Mouse (Mus musculus) kidney, embryonic 15.5 days (tissue): Measurements from ENCODE around the gene Fads1. TPM values are rescaled to one million over a fixed set of nuclear protein-coding genes. Genes with fewer than 3 reads are reported as not detected.

ENCODE experiments used
- ATAC-seq: fragments of 200-750 bp; cut with Nextera tagmentation; replicated peaks from 2 replicates; pipeline ENCODE4 v1.8.0; 2017; ENCODE audit warnings: moderate TSS enrichment; ENCODE audit not compliant: low FRiP score
- H3K27ac ChIP-seq: fragments of 300-500 bp; sonication (generic); 2 replicates; pipeline ENCODE4 v1.5.1; 2015; ENCODE audit warnings: mild to moderate bottlenecking, inconsistent platforms
- H3K27me3 ChIP-seq: fragments of 300-500 bp; sonication (generic); 2 replicates; pipeline ENCODE4 v1.6.1; 2015; ENCODE audit warnings: inconsistent platforms
- H3K36me3 ChIP-seq: fragments of 300-500 bp; sonication (generic); 2 replicates; pipeline ENCODE4 v1.6.1; 2015; ENCODE audit warnings: inconsistent platforms
- H3K4me1 ChIP-seq: fragments of 300-500 bp; sonication (generic); 2 replicates; pipeline ENCODE4 v1.6.1; 2015; ENCODE audit warnings: inconsistent platforms
- H3K4me2 ChIP-seq: fragments of 300-500 bp; sonication (generic); 2 replicates; pipeline ENCODE4 v1.6.1; 2015; ENCODE audit warnings: moderate library complexity, mild to moderate bottlenecking, inconsistent platforms
- H3K4me3 ChIP-seq: fragments of 300-500 bp; sonication (generic); replicated peaks from 2 replicates; pipeline ENCODE4 v1.5.1; 2015; ENCODE audit warnings: mild to moderate bottlenecking, inconsistent platforms
- H3K9ac ChIP-seq: fragments of 300-500 bp; sonication (generic); 2 replicates; pipeline ENCODE4 v1.6.1; 2015; ENCODE audit warnings: mild to moderate bottlenecking, inconsistent platforms
- H3K9me3 ChIP-seq: fragments of 300-500 bp; sonication (generic); replicated peaks from 2 replicates; pipeline ENCODE4 v1.6.1; 2016; ENCODE audit warnings: inconsistent platforms
- WGBS: fragments of 180-500 bp; shearing (Covaris S2); methylation state at CpG from one replicate; pipeline ENCODE4 v1.1.7; 2015; ENCODE audit warnings: mixed read lengths; 5-methylcytosine and 5-hydroxymethylcytosine counted together
- polyA plus RNA-seq: library from polyadenylated mRNA; unstranded; fragments of >200 nt; fragmentation: Nextera tagmentation; extraction: Ambion mirVana; gene quantifications from 2 replicates; pipeline ENCODE4 v1.2.1, GENCODE M21; 2015

Fads1 gene
- polyA plus RNA-seq, 1 experiment from 2014 or later, result 108 TPM

DNA sequence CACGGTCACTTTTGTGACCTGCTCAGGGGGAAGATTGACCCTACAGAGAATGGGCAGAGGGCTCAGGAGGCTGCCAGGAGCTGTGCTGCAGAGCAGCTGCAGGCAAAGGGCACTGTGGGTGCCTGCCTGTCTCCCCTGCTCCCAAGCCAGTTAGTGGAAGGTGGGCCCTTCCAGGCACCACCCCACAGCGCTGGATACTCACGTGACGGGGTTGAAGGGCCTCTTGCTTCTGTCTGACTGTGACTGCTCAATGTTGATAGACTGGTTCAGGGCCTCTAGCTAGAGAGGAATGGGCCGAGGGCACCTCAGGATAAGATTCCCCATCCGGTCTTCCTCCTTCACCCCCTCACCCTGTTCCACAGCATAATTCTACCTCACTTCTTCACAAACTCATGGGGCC is 36.9 kb downstream of the Fads1 start:
- H3K4me2 ChIP-seq, result no peak overlapping the region
- no peak overlapping the region for H3K27ac ChIP-seq
- no peaks in the 10 kb centered on the region for H3K36me3 ChIP-seq
- WGBS, result 57% methylated on average over 6 of the region's 6 CpGs
- peaks cover 27% of the 10 kb centered on the region for H3K4me1 ChIP-seq
- ATAC-seq, result no peak
- H3K9me3 ChIP-seq, result no peaks in the 10 kb centered on the region
- H3K4me3 ChIP-seq, result no peak overlapping the region
- H3K9ac ChIP-seq, result no peak overlapping the region
- no peaks in the 10 kb centered on the region for H3K27me3 ChIP-seq

DNA sequence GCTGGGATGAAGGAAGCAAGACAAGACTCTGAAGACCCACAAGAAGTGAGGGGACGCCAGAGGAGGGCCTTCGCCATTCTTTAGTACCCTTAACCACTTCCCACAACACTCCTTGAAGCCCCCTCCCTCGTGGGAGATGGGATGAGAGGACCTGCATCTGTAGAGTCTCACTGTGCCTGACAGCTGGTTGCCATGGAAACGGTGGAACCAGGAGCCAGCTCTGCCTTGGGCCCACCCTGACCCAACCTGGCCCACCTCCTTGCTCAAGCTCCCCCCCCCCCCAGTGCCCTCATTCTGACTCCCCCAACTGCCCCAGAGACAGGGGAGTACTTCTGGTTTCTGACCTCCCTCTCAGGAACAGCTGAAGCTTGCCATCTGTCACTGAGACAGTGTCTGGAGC is 38.9 kb downstream of the Fads1 start:
- Histone ChIP-seq H3K4me1 (peaks cover 41% of the 10 kb centered on the region), H3K9me3 (no peaks in the 10 kb centered on the region), H3K36me3 (no peaks in the 10 kb centered on the region), H3K27ac (no peak overlapping the region), H3K27me3 (no peaks in the 10 kb centered on the region), H3K9ac (no peak overlapping the region), H3K4me2 (no peak overlapping the region), H3K4me3 (no peak overlapping the region)
- ATAC-seq, result peak; percentile 14; the same call in 1 of the 2 replicates
- WGBS, result 22% methylated on average over 4 of the region's 4 CpGs

DNA sequence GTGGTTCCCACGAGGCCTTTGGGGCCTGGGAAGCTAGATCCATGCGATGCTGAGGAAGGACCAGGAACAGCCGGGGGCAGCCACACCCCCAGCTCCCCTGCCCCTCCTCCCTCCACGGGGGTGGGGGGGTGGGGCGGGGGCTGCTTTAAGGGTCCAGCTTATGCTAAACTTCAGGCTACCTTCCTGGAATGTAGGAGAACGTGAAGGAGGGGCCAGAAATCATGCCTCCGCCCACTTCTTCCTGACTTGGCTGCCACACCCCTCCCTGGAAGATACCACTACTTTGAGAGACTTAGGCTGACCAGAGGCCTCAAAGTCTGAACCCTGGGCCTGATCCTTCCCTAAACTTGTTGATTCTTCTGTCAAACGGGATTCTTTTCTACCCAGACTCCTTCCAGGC is 40.0 kb downstream of the Fads1 start:
- H3K4me1 ChIP-seq, result peaks cover 46% of the 10 kb centered on the region
- no peak overlapping the region for H3K4me2 ChIP-seq
- WGBS, result 24% methylated on average over 7 of the region's 8 CpGs
- ATAC-seq, result no peak
- no peaks in the 10 kb centered on the region for H3K36me3 ChIP-seq
- no peak overlapping the region for H3K4me3 ChIP-seq
- H3K27me3 ChIP-seq, result no peaks in the 10 kb centered on the region
- H3K27ac ChIP-seq, result peak overlapping the region; percentile 48; the same call in 1 of the 2 replicates
- H3K9me3 ChIP-seq, result no peaks in the 10 kb centered on the region
- no peak overlapping the region for H3K9ac ChIP-seq

DNA sequence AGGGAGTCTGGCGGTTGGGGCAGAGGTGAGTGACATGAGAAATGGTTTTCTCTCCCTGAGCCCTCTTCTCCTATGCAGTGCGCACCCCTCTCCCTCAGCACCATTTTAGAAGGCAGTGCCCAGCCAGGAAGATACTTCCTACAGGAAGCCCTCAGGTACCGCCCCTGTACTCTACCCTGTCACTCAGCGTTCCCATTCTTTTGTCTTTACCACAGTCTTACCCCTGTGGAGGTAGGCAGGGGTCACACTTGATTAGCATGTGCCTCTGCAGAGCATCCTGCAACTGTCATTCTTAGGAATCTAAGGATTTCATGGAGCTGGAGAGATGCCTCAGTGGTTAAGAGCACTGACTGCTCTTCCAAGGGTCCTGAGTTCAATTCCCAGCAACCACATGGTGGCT is 40.9 kb downstream of the Fads1 start:
- ATAC-seq, result no peak
- Histone ChIP-seq H3K36me3 (no peaks in the 10 kb centered on the region), H3K27me3 (no peaks in the 10 kb centered on the region), H3K4me3 (no peak overlapping the region), H3K9me3 (no peaks in the 10 kb centered on the region), H3K4me2 (no peak overlapping the region), H3K9ac (no peak overlapping the region), H3K4me1 (peaks cover 52% of the 10 kb centered on the region), H3K27ac (no peak overlapping the region)
- 75% methylated on average over 4 of the region's 4 CpGs for WGBS

DNA sequence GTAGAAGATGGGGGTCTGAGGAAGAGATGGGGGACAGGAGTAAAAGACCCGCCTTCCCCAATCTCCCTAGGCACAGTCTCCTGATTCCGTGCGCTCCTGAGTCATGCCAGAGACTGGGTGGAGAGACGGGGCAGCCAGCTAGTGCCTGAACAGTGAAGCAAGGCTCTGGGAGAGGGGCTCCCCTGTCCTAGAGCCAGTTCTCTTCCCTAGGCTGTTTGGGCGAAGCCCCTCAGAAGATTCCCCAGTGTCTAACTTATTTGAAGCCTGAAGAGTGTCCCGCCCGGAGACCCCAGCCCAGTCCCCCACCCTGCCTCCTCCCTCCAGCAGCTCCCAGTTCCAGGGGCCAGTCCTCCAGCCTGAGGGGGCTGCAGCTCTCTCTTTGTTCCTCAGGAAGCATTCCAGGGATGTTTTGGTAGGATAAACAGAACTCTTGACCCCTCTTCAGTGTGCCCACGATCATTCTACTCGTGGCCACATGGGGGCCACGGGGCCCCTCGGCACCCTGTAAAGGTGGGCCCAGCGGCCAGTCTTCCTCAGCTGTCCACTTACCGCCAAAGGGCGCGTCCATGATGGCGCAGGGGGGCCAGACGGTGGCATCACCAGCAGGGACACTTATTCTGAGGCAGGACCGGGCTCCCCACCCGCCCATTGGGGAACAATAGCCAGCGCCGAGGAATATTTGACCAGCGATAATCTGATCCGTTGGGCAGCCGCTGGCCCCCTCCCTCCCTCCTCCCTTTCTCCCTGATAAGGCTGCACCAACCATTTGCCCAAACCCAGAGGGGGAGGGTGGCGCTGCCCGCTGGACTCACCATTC is 42.2 kb downstream of the Fads1 start:
- Histone ChIP-seq H3K4me2 (peak overlapping the region; percentile 51), H3K36me3 (no peaks in the 10 kb centered on the region), H3K27ac (peak overlapping the region; percentile 59), H3K9me3 (no peaks in the 10 kb centered on the region), H3K4me1 (peaks cover 53% of the 10 kb centered on the region), H3K4me3 (no peak overlapping the region; the same call in 1 of the 2 replicates), H3K27me3 (no peaks in the 10 kb centered on the region), H3K9ac (0 out of 2 replicates have a peak overlapping the region, but pooled peaks have one; percentile 15)
- peak; percentile 27 for ATAC-seq
- WGBS, result 24% methylated on average over 26 of the region's 26 CpGs

DNA sequence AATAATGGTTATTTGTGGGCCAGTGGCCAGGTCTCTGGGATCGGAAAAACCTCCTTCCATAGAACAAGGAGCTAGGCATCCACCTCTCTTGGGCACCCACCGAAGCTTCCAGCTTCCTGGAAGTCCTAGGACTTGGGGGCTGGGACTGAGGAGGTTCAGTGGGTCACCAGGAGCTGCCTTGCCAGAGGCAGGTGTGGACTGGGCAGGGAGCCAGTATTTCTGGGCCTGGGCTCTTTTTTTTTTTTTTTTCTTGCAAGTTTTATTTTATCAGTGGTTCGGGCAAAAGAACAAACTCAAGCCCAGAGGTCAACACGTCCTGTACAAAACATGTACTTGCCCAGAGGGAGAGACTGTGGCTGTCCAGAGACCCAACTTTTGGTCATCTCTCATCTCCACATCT is 43.1 kb downstream of the Fads1 start:
- WGBS, result 59% methylated on average over 4 of the region's 4 CpGs
- H3K4me2 ChIP-seq, result 0 out of 2 replicates have a peak overlapping the region, but pooled peaks have one; percentile 51
- ATAC-seq, result no peak
- H3K9ac ChIP-seq, result no peak overlapping the region
- H3K4me1 ChIP-seq, result peaks cover 59% of the 10 kb centered on the region
- H3K27ac ChIP-seq, result no peak overlapping the region
- H3K27me3 ChIP-seq, result no peaks in the 10 kb centered on the region
- no peaks in the 10 kb centered on the region for H3K36me3 ChIP-seq
- H3K9me3 ChIP-seq, result no peaks in the 10 kb centered on the region
- no peak overlapping the region for H3K4me3 ChIP-seq

DNA sequence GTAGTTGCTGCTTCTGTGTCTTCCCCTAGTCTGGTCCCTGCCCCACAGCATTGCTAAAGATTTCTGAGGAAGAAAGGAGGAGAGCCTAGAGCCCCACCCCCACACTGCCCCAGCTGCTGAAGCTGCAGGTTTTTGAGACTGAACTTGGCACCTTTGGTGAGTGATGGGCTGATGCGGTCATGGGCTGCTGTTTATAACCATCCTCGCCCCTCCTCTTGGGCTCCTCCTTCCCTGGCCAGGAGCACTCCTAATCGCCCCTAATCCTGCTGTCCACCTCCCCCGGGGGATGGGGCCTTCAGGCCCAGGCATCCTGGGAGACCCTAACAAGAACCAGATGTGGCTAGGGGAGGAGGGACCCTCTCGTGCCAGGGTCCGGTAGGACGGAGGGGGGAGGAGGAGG is 48.3 kb downstream of the Fads1 start:
- H3K27me3 ChIP-seq, result 0 out of 2 replicates have a peak, but pooled peaks cover 3% of the 10 kb centered on the region
- peak; percentile 40; the same call in 1 of the 2 replicates for ATAC-seq
- WGBS, result 12% methylated on average over 7 of the region's 7 CpGs
- H3K9me3 ChIP-seq, result no peaks in the 10 kb centered on the region
- peaks cover 26% of the 10 kb centered on the region for H3K4me1 ChIP-seq
- H3K36me3 ChIP-seq, result no peaks in the 10 kb centered on the region
- H3K27ac ChIP-seq, result no peak overlapping the region
- H3K9ac ChIP-seq, result no peak overlapping the region
- H3K4me2 ChIP-seq, result 0 out of 2 replicates have a peak overlapping the region, but pooled peaks have one; percentile 4
- no peak overlapping the region for H3K4me3 ChIP-seq

DNA sequence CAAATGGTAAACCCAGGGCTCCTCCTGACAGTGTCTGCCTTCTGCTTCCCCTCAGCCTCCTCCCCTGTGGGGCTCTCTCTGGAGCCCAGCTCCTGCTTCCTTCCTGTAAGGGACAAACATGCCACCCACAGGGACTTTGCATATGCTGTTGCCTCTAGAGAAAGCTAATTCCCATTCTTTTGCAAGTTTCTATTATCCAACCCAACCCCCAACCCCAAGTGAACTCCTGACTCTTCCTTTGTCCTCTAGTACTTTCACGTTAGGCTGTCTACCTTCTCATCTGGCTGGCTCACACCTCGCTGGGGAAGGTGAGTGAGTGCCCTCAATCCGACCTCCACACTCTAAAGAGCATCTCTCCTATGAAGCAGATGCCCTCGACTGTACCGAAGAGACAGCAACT is 49.2 kb downstream of the Fads1 start:
- Histone ChIP-seq H3K4me2 (no peak overlapping the region), H3K27me3 (0 out of 2 replicates have a peak, but pooled peaks cover 3% of the 10 kb centered on the region), H3K9me3 (no peaks in the 10 kb centered on the region), H3K4me1 (peaks cover 26% of the 10 kb centered on the region), H3K9ac (no peak overlapping the region), H3K27ac (no peak overlapping the region), H3K4me3 (no peak overlapping the region), H3K36me3 (no peaks in the 10 kb centered on the region)
- WGBS, result 41% methylated on average over 5 of the region's 5 CpGs
- no peak for ATAC-seq

DNA sequence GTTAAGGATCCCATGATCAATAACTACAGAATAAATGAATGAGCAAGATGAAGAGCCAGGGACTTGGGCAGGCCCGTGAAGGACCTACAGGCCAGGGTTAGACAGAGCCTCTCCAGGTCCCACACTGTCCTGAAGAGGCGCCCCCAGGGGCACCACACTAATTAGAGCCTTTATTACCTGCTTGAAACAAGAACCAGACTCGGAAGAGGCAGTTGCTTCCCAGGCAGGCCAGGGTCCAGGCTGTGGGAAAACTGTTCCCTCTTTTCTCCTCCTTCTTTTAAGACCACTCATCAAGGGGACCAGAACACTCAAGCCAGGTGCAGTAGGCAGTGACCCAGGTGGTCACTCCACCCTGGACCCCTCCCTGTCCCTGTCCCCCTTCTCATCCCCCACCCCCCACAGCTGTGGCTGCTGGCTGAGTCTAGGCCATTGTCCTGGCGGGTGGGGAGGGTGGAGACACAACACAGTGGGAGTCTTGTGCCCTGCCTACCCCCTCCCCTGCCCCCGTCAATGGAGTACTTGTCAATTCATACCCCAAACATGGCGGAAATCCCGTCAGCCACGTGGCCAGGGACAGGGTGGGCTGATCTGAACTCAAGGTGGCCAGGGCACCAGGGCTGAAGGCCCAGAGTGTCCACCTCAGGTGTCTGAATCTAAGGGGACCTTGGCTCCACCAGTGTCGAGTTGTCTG is 49.8 kb downstream of the Fads1 start:
- 48% methylated on average over 9 of the region's 9 CpGs for WGBS

DNA sequence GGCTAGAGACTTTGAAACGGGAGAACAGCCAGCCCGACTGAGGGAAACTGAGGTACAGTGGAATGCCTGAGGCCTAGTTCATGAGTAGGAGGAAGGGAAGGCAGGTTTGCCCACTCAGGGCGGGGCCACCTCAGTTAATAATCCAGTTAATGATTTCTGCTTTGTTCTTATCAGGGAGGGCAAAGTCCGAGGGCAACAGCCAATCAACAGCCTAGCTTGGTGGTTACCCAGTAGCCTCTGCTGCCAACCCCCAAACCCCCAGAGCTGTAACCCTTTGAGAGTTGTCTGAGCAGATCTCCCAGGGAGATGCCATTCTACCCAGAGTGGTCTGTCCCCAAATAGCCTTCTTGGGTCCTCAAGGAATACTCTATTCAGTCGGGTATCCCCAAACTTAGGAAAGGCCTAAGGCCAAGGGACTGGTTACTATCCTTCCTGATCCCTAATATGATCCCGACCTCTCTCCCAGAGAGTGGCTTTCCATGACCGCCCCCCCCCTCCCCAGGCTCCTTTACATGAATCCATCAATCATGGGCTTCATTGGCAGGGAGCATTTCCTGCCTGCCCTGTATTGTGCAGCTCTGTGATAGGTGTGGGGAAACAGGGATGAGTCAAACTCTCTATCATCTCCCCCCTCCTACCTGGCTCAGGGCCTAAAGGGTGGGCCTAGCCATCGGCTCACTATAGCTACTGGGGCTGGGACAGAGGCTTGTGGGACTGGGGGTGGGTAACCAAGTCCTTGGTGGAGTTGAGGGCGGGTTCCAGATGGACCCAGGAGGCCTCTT is 53.3 kb downstream of the Fads1 start:
- peaks cover 22% of the 10 kb centered on the region for H3K4me1 ChIP-seq
- no peak for ATAC-seq
- no peaks in the 10 kb centered on the region for H3K9me3 ChIP-seq
- 76% methylated on average over 9 of the region's 9 CpGs for WGBS
- H3K9ac ChIP-seq, result no peak overlapping the region
- no peaks in the 10 kb centered on the region for H3K36me3 ChIP-seq
- peaks cover 11% of the 10 kb centered on the region; the same call in 1 of the 2 replicates for H3K27me3 ChIP-seq
- 0 out of 2 replicates have a peak overlapping the region, but pooled peaks have one; percentile 13 for H3K27ac ChIP-seq
- H3K4me2 ChIP-seq, result no peak overlapping the region
- H3K4me3 ChIP-seq, result no peak overlapping the region

More for the DNA sequence above, 49.8 kb downstream of the Fads1 start:
- H3K27me3 ChIP-seq, result 0 out of 2 replicates have a peak, but pooled peaks cover 3% of the 10 kb centered on the region
- H3K36me3 ChIP-seq, result no peaks in the 10 kb centered on the region
- no peak overlapping the region for H3K4me3 ChIP-seq
- H3K9me3 ChIP-seq, result no peaks in the 10 kb centered on the region
- H3K27ac ChIP-seq, result no peak overlapping the region
- no peak overlapping the region for H3K4me2 ChIP-seq
- peaks cover 22% of the 10 kb centered on the region for H3K4me1 ChIP-seq
- H3K9ac ChIP-seq, result no peak overlapping the region
- no peak for ATAC-seq

DNA sequence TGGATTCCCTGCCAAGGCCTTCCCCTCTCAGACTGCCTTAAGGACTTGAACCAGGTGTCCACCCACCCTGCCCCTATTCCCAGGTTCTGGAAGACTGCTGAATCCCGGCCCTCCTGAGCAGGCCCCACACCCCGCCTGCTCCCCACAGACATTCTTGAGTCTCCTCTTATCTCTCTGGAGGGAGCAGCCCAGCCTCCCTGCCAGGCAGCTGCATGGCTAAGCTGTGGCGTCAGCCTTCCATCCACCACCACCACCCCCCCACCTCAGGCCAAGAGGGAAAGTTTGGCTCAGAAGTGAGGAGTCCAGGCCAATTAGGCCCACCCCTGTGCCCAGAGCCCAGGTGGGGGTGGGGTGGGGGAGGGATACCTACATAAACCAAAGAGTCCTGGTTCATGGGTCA is 55.8 kb downstream of the Fads1 start:
- Histone ChIP-seq H3K4me1 (peaks cover 22% of the 10 kb centered on the region), H3K9me3 (no peaks in the 10 kb centered on the region), H3K4me3 (no peak overlapping the region), H3K36me3 (no peaks in the 10 kb centered on the region), H3K27ac (no peak overlapping the region), H3K4me2 (no peak overlapping the region), H3K9ac (no peak overlapping the region), H3K27me3 (peaks cover 8% of the 10 kb centered on the region; the same call in 1 of the 2 replicates)
- no peak for ATAC-seq
- WGBS, result 81% methylated on average over 3 of the region's 3 CpGs
